Mouse (Mus musculus) heart, adult 2 months (tissue): ENCODE measurements around the gene Retn. TPM values are rescaled to one million over a fixed set of nuclear protein-coding genes. Genes with fewer than 3 reads are reported as not detected.

Experiments
- DNase-seq, 2 experiments: peaks; one replicate each; pipeline ENCODE4 v3.0.0; 2021
- H3K27ac ChIP-seq: fragments of 200-600 bp; 2 replicates; pipeline ENCODE4 v1.8.1; 2022
- H3K27me3 ChIP-seq: fragments of 200-500 bp; 2 replicates; pipeline ENCODE4 v1.6.1; 2012; ENCODE audit warnings: mild to moderate bottlenecking, low read length, inconsistent platforms, mixed read lengths; ENCODE audit not compliant: control insufficient read depth, insufficient read depth
- H3K36me3 ChIP-seq: fragments of 200-500 bp; 2 replicates; pipeline ENCODE4 v1.6.1; 2012; ENCODE audit warnings: low read length, inconsistent platforms; ENCODE audit not compliant: control insufficient read depth, insufficient read depth
- H3K4me1 ChIP-seq: fragments of 200-500 bp; 2 replicates; pipeline ENCODE4 v1.6.1; 2011; ENCODE audit warnings: low read length; ENCODE audit not compliant: control insufficient read depth, insufficient read depth
- H3K4me3 ChIP-seq: fragments of 200-600 bp; 2 replicates; pipeline ENCODE4 v1.8.1; 2022
- H3K79me2 ChIP-seq: fragments of 200-500 bp; replicated peaks from 2 replicates; pipeline ENCODE4 v1.6.1; 2012; ENCODE audit warnings: mild to moderate bottlenecking, inconsistent platforms, low read length, moderate library complexity, mixed read lengths; ENCODE audit not compliant: control insufficient read depth, insufficient read depth
- H3K9ac ChIP-seq: fragments of 200-500 bp; 2 replicates; pipeline ENCODE4 v1.6.1; 2012; ENCODE audit warnings: low read depth, mild to moderate bottlenecking, control low read depth, inconsistent platforms, low read length, mixed read lengths
- CTCF ChIP-seq: fragments of 200-600 bp; IDR thresholded peaks from 2 replicates; pipeline ENCODE4 v1.8.1; 2022; ENCODE audit warnings: antibody characterized with exemption, mild to moderate bottlenecking, moderate library complexity
- EP300 ChIP-seq: fragments of 200-500 bp; IDR thresholded peaks from 2 replicates; pipeline ENCODE4 v1.6.1; 2011; ENCODE audit warnings: low read depth, low read length, control low read depth; ENCODE audit not compliant: insufficient read depth
- POLR2A ChIP-seq: fragments of 200-500 bp; IDR thresholded peaks from 2 replicates; pipeline ENCODE4 v1.6.1; 2011; ENCODE audit warnings: mild to moderate bottlenecking, low read depth, low read length, control low read depth; ENCODE audit not compliant: insufficient read depth
- WGBS: fragments of 180-500 bp; shearing (Covaris S2); methylation state at CpG from one replicate; pipeline ENCODE4 v1.1.7; 2018; 5-methylcytosine and 5-hydroxymethylcytosine counted together
- intact Hi-C: fragments of 180-260 bp; cut with DNase I; formaldehyde crosslinking; loops from one replicate; pipeline ENCODE4 v1.15.1; 2025
- polyA plus RNA-seq: library from polyadenylated mRNA; depleted of rRNA; stranded (reverse); fragments of >200 nt; gene quantifications from 2 replicates; pipeline ENCODE4 v1.2.3, GENCODE M21; 2012
- total RNA-seq, 2 experiments: library from RNA; stranded (reverse); gene quantifications; 2 replicates each; pipeline ENCODE4 v1.2.3; 2021

The Retn gene
- total and polyA plus RNA-seq, 3 experiments = 0.86 to 8.4 (median 2.4) TPM

- no peaks in the 10 kb centered on the region for H3K79me2 ChIP-seq
- TF ChIP-seq POLR2A (no peak), CTCF (no peak), EP300 (no peak)
- DNase-seq = no peak
- WGBS = 62% methylated on average over 8 of the region's 8 CpGs
- H3K4me1 ChIP-seq = peaks cover 4% of the 10 kb centered on the region
- H3K27ac ChIP-seq = no peak overlapping the region
- intact Hi-C loops = loop anchor here (5.0 kb wide), 2 partner anchors 65 to 105 kb away; partner anchors contain the start of gene Pnpla6
- H3K4me3 ChIP-seq = no peak overlapping the region
- H3K36me3 ChIP-seq = no peaks in the 10 kb centered on the region
- no peak overlapping the region for H3K9ac ChIP-seq
- no peaks in the 10 kb centered on the region for H3K27me3 ChIP-seq
Observed at GRCm38 (mm10) chr8:3622119-3622518, 33.5 kb upstream of the Retn start.

- intact Hi-C loops = no loop called here
- Histone ChIP-seq H3K9ac (no peak within 1 kb of the TSS), H3K36me3 (no peaks in the 10 kb centered on the region), H3K27me3 (peaks cover 1% of the 10 kb centered on the region; the same call in 1 of the 2 replicates), H3K4me1 (peaks cover 2% of the 10 kb centered on the region), H3K79me2 (no peaks in the 10 kb centered on the region), H3K4me3 (no peak within 1 kb of the TSS), H3K27ac (no peak within 1 kb of the TSS)
- whole genome bisulfite sequencing = 59% methylated on average over 1 of the region's 1 CpGs
- TF ChIP-seq POLR2A (no peak), EP300 (no peak), CTCF (no peak)
- no peak for DNase-seq
Observed at GRCm38 (mm10) chr8:3625445-3625844, 30.1 kb upstream of the Retn start, which contains the start of gene Pcp2. Gene Pcp2, minus strand, starts transcription at chr8:3625545.

GRCm38 (mm10) chr8:3626971-3627370, 28.6 kb upstream of the Retn start:
- peaks cover under 1% of the 10 kb centered on the region for H3K4me1 ChIP-seq
- DNase-seq = no peak
- no peaks in the 10 kb centered on the region for H3K79me2 ChIP-seq
- no peak overlapping the region for H3K9ac ChIP-seq
- H3K4me3 ChIP-seq = no peak overlapping the region
- peaks cover 1% of the 10 kb centered on the region; the same call in 1 of the 2 replicates for H3K27me3 ChIP-seq
- intact Hi-C loops = no loop called here
- H3K27ac ChIP-seq = no peak overlapping the region
- no peaks in the 10 kb centered on the region for H3K36me3 ChIP-seq
- TF ChIP-seq POLR2A = no peak
- TF ChIP-seq CTCF = no peak
- TF ChIP-seq EP300 = no peak
- WGBS = 31% methylated on average over 5 of the region's 5 CpGs

GRCm38 (mm10) chr8:3628014-3628413, 27.6 kb upstream of the Retn start:
- DNase-seq = no peak
- intact Hi-C loops = no loop called here
- WGBS = 21% methylated on average over 5 of the region's 5 CpGs
- H3K36me3 ChIP-seq = no peaks in the 10 kb centered on the region
- no peaks in the 10 kb centered on the region for H3K79me2 ChIP-seq
- no peaks in the 10 kb centered on the region for H3K4me1 ChIP-seq
- no peak overlapping the region for H3K9ac ChIP-seq
- H3K27me3 ChIP-seq = peaks cover 1% of the 10 kb centered on the region; the same call in 1 of the 2 replicates
- no peak overlapping the region for H3K27ac ChIP-seq
- TF ChIP-seq CTCF (peak; percentile 58), EP300 (no peak), POLR2A (no peak)
- H3K4me3 ChIP-seq = no peak overlapping the region

GRCm38 (mm10) chr8:3630647-3631477, 24.7 kb upstream of the Retn start, which contains the start of gene Stxbp2:
Gene Stxbp2, plus strand, starts transcription at chr8:3630955.
- Histone ChIP-seq H3K9ac (no peak within 1 kb of the TSS), H3K27ac (no peak within 1 kb of the TSS), H3K36me3 (no peaks in the 10 kb centered on the region), H3K27me3 (peaks cover 1% of the 10 kb centered on the region; the same call in 1 of the 2 replicates), H3K4me1 (no peaks in the 10 kb centered on the region), H3K79me2 (no peaks in the 10 kb centered on the region), H3K4me3 (peak within 1 kb of the TSS; percentile 44)
- TF ChIP-seq CTCF = no peak
- no peak for TF ChIP-seq EP300
- no peak for TF ChIP-seq POLR2A
- WGBS = 6% methylated on average over 47 of the region's 47 CpGs
- DNase-seq = peak; percentile 58 to 69
- intact Hi-C loops = no loop called here

- H3K9ac ChIP-seq = no peak overlapping the region
- intact Hi-C loops = no loop called here
- no peaks in the 10 kb centered on the region for H3K4me1 ChIP-seq
- TF ChIP-seq POLR2A = no peak
- TF ChIP-seq EP300 = no peak
- TF ChIP-seq CTCF = no peak
- no peak for DNase-seq
- H3K36me3 ChIP-seq = no peaks in the 10 kb centered on the region
- H3K27me3 ChIP-seq = peaks cover 1% of the 10 kb centered on the region; the same call in 1 of the 2 replicates
- no peaks in the 10 kb centered on the region for H3K79me2 ChIP-seq
- WGBS = 16% methylated on average over 8 of the region's 8 CpGs
- H3K4me3 ChIP-seq = peak overlapping the region; percentile 44
- no peak overlapping the region for H3K27ac ChIP-seq
Observed at GRCm38 (mm10) chr8:3631478-3631875, 24.1 kb upstream of the Retn start.
